Mouse (Mus musculus): ENCODE data around the gene Lexm. TPM values are rescaled to one million over a fixed set of nuclear protein-coding genes. Genes with fewer than 3 reads are reported as not detected.

Lexm gene
- polyA plus RNA-seq, 1 experiment: not detected

DNA sequence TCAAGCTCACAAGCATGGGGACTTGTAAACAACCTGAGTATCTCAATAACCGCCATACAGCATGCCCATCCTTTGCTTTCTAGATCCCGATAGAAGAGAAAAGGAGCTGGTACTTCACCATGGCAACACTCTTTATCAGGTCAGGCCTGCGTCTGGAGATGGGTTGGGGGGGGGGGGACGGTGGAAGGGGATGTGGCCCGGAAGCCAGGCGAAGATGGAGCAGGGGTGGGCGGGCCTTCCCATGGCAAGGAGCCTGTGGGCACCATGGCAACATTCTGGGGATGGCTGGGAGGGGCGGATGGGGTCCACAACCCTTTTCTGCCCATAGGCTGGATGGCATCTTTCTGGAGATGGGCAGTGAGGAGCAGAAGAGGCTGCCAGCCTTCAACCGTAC lies 17.0 kb upstream of the Lexm start:
- TF ChIP-seq POLR2A (IDR thresholded peaks at IDR 0.05; ENCODE audit: low read depth, low read length): no peak
- no peak for TF ChIP-seq CTCF (conservative IDR thresholded peaks at IDR 0.05; ENCODE audit: insufficient read depth, insufficient read length, low read depth, low read length)
- no peak overlapping the region for H3K4me3 ChIP-seq (ENCODE audit: insufficient read depth, low read depth, low read length)
- no peaks in the 10 kb centered on the region for H3K36me3 ChIP-seq (ENCODE audit: control insufficient read depth, insufficient read depth, low read length)
- H3K27me3 ChIP-seq (replicated peaks; ENCODE audit: control insufficient read depth, insufficient read depth, low read length): no peaks in the 10 kb centered on the region
- no peak overlapping the region for H3K27ac ChIP-seq (ENCODE audit: insufficient read depth, low read depth, low read length)
- WGBS: 64% methylated on average over 9 of the region's 9 CpGs
- peaks cover 18% of the 10 kb centered on the region for H3K4me1 ChIP-seq (ENCODE audit: control insufficient read depth, insufficient read depth, low read length)
- no peak for DNase-seq

DNA sequence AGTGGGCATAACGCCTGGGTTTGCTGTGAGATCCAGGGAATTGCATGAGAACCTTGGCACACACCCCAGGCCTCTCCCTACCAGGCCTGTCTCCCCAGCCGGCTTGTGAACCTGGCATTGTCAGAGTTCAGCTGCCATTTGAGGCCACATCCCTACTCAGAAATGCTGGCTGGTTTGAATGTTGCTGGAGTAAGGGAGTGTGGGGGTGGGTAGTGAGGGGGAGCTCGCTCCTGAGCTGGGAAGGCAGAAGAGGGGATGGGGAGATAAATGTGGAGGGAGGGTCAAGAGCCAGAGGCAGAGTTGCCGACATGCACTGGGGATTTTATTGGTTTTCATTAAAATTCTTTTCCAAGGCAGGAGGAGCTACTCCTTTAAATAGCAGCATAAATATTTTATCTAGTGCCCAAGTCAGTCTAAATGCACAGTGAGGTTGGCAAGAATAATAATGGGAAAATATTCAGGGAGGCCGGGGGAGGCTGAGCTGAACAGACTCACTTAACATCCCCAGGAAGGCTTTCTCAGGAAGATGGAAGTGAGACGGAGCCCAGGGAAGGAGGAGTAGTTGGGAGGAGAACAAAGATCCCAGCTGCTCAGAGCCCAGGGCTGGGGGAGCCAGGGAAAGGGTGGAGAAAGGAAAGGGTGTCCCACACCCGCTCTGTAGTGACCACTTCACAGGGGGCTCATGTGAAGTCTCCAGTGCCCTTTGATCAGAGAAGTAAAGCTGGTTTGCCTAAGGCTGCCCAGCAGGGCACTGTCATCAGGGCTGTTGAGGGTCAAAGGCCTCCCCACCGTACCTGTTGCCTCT lies 16.4 kb upstream of the Lexm start:
- WGBS: 36% methylated on average over 8 of the region's 8 CpGs
- no peak overlapping the region for H3K27ac ChIP-seq (ENCODE audit: insufficient read depth, low read depth, low read length)
- DNase-seq: peak; percentile 19

GRCm38 (mm10) chr4:106632313-106632712 lies 15.3 kb upstream of the Lexm start:
- no peak for DNase-seq
- no peak for TF ChIP-seq CTCF (conservative IDR thresholded peaks at IDR 0.05; ENCODE audit: insufficient read depth, insufficient read length, low read depth, low read length)
- no peak for TF ChIP-seq POLR2A (IDR thresholded peaks at IDR 0.05; ENCODE audit: low read depth, low read length)
- peaks cover 30% of the 10 kb centered on the region for H3K4me1 ChIP-seq (ENCODE audit: control insufficient read depth, insufficient read depth, low read length)
- 33% methylated on average over 1 of the region's 3 CpGs for WGBS
- no peak overlapping the region for H3K4me3 ChIP-seq (ENCODE audit: insufficient read depth, low read depth, low read length)
- no peaks in the 10 kb centered on the region for H3K27me3 ChIP-seq (replicated peaks; ENCODE audit: control insufficient read depth, insufficient read depth, low read length)
- H3K27ac ChIP-seq (ENCODE audit: insufficient read depth, low read depth, low read length): no peak overlapping the region
- no peaks in the 10 kb centered on the region for H3K36me3 ChIP-seq (ENCODE audit: control insufficient read depth, insufficient read depth, low read length)

More for the DNA sequence above, 16.4 kb upstream of the Lexm start:
- TF ChIP-seq CTCF (conservative IDR thresholded peaks at IDR 0.05; ENCODE audit: insufficient read depth, insufficient read length, low read depth, low read length) (no peak), POLR2A (IDR thresholded peaks at IDR 0.05; ENCODE audit: low read depth, low read length) (no peak)
- no peaks in the 10 kb centered on the region for H3K36me3 ChIP-seq (ENCODE audit: control insufficient read depth, insufficient read depth, low read length)
- no peaks in the 10 kb centered on the region for H3K27me3 ChIP-seq (replicated peaks; ENCODE audit: control insufficient read depth, insufficient read depth, low read length)
- H3K4me1 ChIP-seq (ENCODE audit: control insufficient read depth, insufficient read depth, low read length): peaks cover 23% of the 10 kb centered on the region
- no peak overlapping the region for H3K4me3 ChIP-seq (ENCODE audit: insufficient read depth, low read depth, low read length)

- Histone ChIP-seq H3K4me1 (ENCODE audit: control insufficient read depth, insufficient read depth, low read length) (peaks cover 30% of the 10 kb centered on the region), H3K27me3 (replicated peaks; ENCODE audit: control insufficient read depth, insufficient read depth, low read length) (no peaks in the 10 kb centered on the region), H3K36me3 (ENCODE audit: control insufficient read depth, insufficient read depth, low read length) (no peaks in the 10 kb centered on the region), H3K27ac (ENCODE audit: insufficient read depth, low read depth, low read length) (no peak overlapping the region), H3K4me3 (ENCODE audit: insufficient read depth, low read depth, low read length) (no peak overlapping the region)
- TF ChIP-seq CTCF (conservative IDR thresholded peaks at IDR 0.05; ENCODE audit: insufficient read depth, insufficient read length, low read depth, low read length) (peak; percentile 52), POLR2A (IDR thresholded peaks at IDR 0.05; ENCODE audit: low read depth, low read length) (no peak)
- WGBS: 17% methylated on average over 14 of the region's 14 CpGs
- peak; percentile 68 for DNase-seq
These were observed 13.5 kb upstream of the Lexm start for GRCm38 (mm10) chr4:106630333-106631220.

DNA sequence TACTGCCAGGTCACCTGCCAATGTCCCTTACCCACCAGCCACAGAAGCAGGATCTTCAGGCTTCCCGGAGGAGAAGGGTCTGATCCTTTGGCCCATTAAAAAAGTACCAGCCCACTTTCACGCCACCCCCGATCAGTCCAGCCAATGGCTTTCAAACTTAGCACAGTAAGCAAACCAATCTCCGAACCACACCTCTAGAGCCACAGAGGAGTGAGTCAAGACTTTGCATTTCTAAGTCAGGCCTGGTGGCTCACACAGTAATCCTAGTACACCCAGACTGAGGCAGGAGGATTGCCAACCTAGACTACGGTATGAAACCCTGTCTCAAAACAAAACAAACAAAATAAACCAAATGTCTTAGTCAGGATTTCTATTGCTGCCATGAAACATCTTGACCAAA lies 12.3 kb upstream of the Lexm start:
- H3K4me1 ChIP-seq (ENCODE audit: control insufficient read depth, insufficient read depth, low read length): peaks cover 30% of the 10 kb centered on the region
- DNase-seq: no peak
- no peaks in the 10 kb centered on the region for H3K27me3 ChIP-seq (replicated peaks; ENCODE audit: control insufficient read depth, insufficient read depth, low read length)
- no peak overlapping the region for H3K4me3 ChIP-seq (ENCODE audit: insufficient read depth, low read depth, low read length)
- 42% methylated on average over 5 of the region's 5 CpGs for WGBS
- TF ChIP-seq POLR2A (IDR thresholded peaks at IDR 0.05; ENCODE audit: low read depth, low read length) (no peak), CTCF (conservative IDR thresholded peaks at IDR 0.05; ENCODE audit: insufficient read depth, insufficient read length, low read depth, low read length) (no peak)
- H3K27ac ChIP-seq (ENCODE audit: insufficient read depth, low read depth, low read length): peak overlapping the region; percentile 69
- no peaks in the 10 kb centered on the region for H3K36me3 ChIP-seq (ENCODE audit: control insufficient read depth, insufficient read depth, low read length)

DNA sequence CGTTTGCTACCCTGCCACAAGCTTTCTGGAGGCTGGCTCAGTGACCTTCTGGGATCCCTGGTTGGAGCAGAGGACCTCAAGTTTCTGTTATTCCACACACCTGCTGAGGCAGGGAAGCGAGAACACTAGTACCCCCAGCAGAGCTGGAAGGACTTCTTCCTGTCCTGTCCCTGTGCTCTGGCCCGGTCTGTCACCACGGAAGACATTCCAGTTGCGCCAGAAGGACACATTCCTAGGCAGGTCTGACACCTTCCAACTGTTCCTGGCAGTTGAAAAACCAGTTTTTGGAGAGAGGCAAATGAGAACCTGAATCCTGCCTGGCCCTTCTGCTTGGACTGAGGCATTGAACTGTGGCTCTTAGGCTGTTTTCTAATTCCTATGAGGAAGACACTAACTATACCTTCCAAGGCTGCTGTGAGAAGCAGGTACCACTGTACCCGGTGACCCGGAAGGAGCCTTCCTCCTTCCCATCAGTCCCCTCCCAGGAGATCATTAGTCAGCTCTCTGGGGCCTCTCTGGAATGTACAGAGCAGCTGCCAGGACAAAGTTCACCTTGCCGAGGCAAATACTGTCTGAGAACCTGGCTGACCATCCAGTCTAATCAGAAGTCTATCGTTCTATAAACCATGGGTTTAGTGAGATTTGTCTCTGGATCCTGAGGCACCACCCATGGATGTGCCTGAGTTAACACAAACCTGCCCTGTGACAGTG lies 11.8 kb upstream of the Lexm start:
- TF ChIP-seq CTCF (conservative IDR thresholded peaks at IDR 0.05; ENCODE audit: insufficient read depth, insufficient read length, low read depth, low read length) (no peak), POLR2A (IDR thresholded peaks at IDR 0.05; ENCODE audit: low read depth, low read length) (no peak)
- Histone ChIP-seq H3K27me3 (replicated peaks; ENCODE audit: control insufficient read depth, insufficient read depth, low read length) (no peaks in the 10 kb centered on the region), H3K4me1 (ENCODE audit: control insufficient read depth, insufficient read depth, low read length) (peaks cover 30% of the 10 kb centered on the region), H3K27ac (ENCODE audit: insufficient read depth, low read depth, low read length) (peak overlapping the region; percentile 69), H3K36me3 (ENCODE audit: control insufficient read depth, insufficient read depth, low read length) (no peaks in the 10 kb centered on the region), H3K4me3 (ENCODE audit: insufficient read depth, low read depth, low read length) (no peak overlapping the region)
- DNase-seq: peak; percentile 86
- WGBS: 18% methylated on average over 9 of the region's 9 CpGs
